Mouse (Mus musculus): Measurements from ENCODE around the gene Nthl1. TPM values are rescaled to one million over a fixed set of nuclear protein-coding genes. Genes with fewer than 3 reads are reported as not detected.

Nthl1 gene
- total RNA-seq, 4 experiments from 2014 or later = 6.5 to 9.1 (median 7.6) TPM

- DNase-seq (ENCODE audit: low spot score in 2 of 2) = peak in 1 of 2 experiments; percentile 74
Observed at GRCm38 (mm10) chr17:24628646-24629045, 3.8 kb upstream of the Nthl1 start.

GRCm38 (mm10) chr17:24630072-24630471 is 2.4 kb upstream of the Nthl1 start:
- peak; percentile 81 to 83 for DNase-seq (ENCODE audit: low spot score in 2 of 2)

GRCm38 (mm10) chr17:24632813-24633449 is 451 bp downstream of the Nthl1 start:
- no peak for DNase-seq (ENCODE audit: low spot score in 2 of 2)

GRCm38 (mm10) chr17:24633831-24634230 is 1.4 kb downstream of the Nthl1 start:
- no peak for DNase-seq (ENCODE audit: low spot score in 2 of 2)

- DNase-seq (ENCODE audit: low spot score in 2 of 2) = no peak
Observed at GRCm38 (mm10) chr17:24635024-24635423, 2.5 kb downstream of the Nthl1 start.

- no peak for DNase-seq (ENCODE audit: low spot score in 2 of 2)
Observed at GRCm38 (mm10) chr17:24635694-24636093, 3.2 kb downstream of the Nthl1 start.

GRCm38 (mm10) chr17:24636781-24637481 is 4.5 kb downstream of the Nthl1 start:
- DNase-seq (ENCODE audit: low spot score in 2 of 2) = no peak

- DNase-seq (ENCODE audit: low spot score in 2 of 2) = no peak
Observed at GRCm38 (mm10) chr17:24638214-24638613, 5.7 kb downstream of the Nthl1 start.

GRCm38 (mm10) chr17:24638840-24639239 is 6.4 kb downstream of the Nthl1 start:
- DNase-seq (ENCODE audit: low spot score in 2 of 2) = no peak

- DNase-seq (ENCODE audit: low spot score in 2 of 2) = no peak
Observed at GRCm38 (mm10) chr17:24639571-24639988, 7.1 kb downstream of the Nthl1 start.

GRCm38 (mm10) chr17:24640119-24640518 is 7.6 kb downstream of the Nthl1 start:
- no peak for DNase-seq (ENCODE audit: low spot score in 2 of 2)

- DNase-seq (ENCODE audit: low spot score in 2 of 2) = no peak
Observed at GRCm38 (mm10) chr17:24640581-24640980, 8.1 kb downstream of the Nthl1 start.

GRCm38 (mm10) chr17:24641944-24642343 is 9.5 kb downstream of the Nthl1 start:
- no peak for DNase-seq (ENCODE audit: low spot score in 2 of 2)

- no peak for DNase-seq (ENCODE audit: low spot score in 2 of 2)
Observed at GRCm38 (mm10) chr17:24642791-24643343, 10.4 kb downstream of the Nthl1 start.

- DNase-seq (ENCODE audit: low spot score in 2 of 2) = no peak
Observed at GRCm38 (mm10) chr17:24644030-24644715, 11.7 kb downstream of the Nthl1 start.

- DNase-seq (ENCODE audit: low spot score in 2 of 2) = no peak
Observed at GRCm38 (mm10) chr17:24644875-24645721, 12.6 kb downstream of the Nthl1 start.

GRCm38 (mm10) chr17:24645916-24646315 is 13.4 kb downstream of the Nthl1 start:
- DNase-seq (ENCODE audit: low spot score in 2 of 2) = no peak

GRCm38 (mm10) chr17:24646381-24646780 is 13.9 kb downstream of the Nthl1 start:
- DNase-seq (ENCODE audit: low spot score in 2 of 2) = no peak

- DNase-seq (ENCODE audit: low spot score in 2 of 2) = no peak
Observed at GRCm38 (mm10) chr17:24647493-24647892, 15.0 kb downstream of the Nthl1 start.

- DNase-seq (ENCODE audit: low spot score in 2 of 2) = no peak
Observed at GRCm38 (mm10) chr17:24648731-24649377, 16.4 kb downstream of the Nthl1 start.
